Comparison of ENCODE assay signal across 19 mouse cellular contexts in genomic region chr17:34199050-34199619, GRCm38 (mm10). TPM values are rescaled to one million over a fixed set of nuclear protein-coding genes. Genes with fewer than 3 reads are reported as not detected.
A peak's percentile ranks its signal among the peaks of the same experiment; 100 is the strongest.
DNase-seq lines count a peak whose midpoint lies in the region; ATAC-seq and TF ChIP-seq lines count a peak whose summit lies in the region.
"Had no signal": no experiment of that assay in that cellular context is flagged by ENCODE, and none has a peak within 500 bp of the region (broad histone marks: within the 10 kb centered on the region; RNA-seq: fewer than 3 reads in every experiment).

No protein-coding gene starts in this region.

- H3K27me3 ChIP-seq in liver, adult 2 months (ENCODE audit: control insufficient read depth, insufficient read depth, low read length) = no peaks in the 10 kb centered on the region
- H3K27me3 ChIP-seq in midbrain, embryonic 11.5 days (ENCODE audit: control insufficient read depth, insufficient read depth, low read length) = peaks cover 43% of the 10 kb centered on the region

- DNase-seq in gastrocnemius, adult 2 months = no peak
- no peak for DNase-seq in gastrocnemius, postnatal 25 days
- no peak for DNase-seq in liver, adult 2 months (ENCODE audit: extremely low read depth, low read depth, low spot score)
- no peak for DNase-seq in liver
- peak; percentile 34 for DNase-seq in thymus, postnatal 14 days
- no peak for DNase-seq in thymus, postnatal 0 days (ENCODE audit: low spot score)
- peak; percentile 49 for DNase-seq in thymus, postnatal 4 days
- DNase-seq in midbrain, embryonic 11.5 days (ENCODE audit: low spot score, missing footprints) = no peak
- DNase-seq: adrenal gland, postnatal 36 days; cerebellum, postnatal 25 days; gastrocnemius, postnatal 36 days; heart, postnatal 10 days; kidney, postnatal 10 days; right cerebral cortex, postnatal 4 days had no signal

- H3K9ac ChIP-seq in liver, adult 2 months (ENCODE audit: low read depth, low read length) = no peak overlapping the region
- no peak overlapping the region for H3K9ac ChIP-seq in midbrain, embryonic 11.5 days (ENCODE audit: low read length)
- H3K9ac ChIP-seq: embryonic facial prominence, embryonic 12.5 days; limb, embryonic 15.5 days had no signal

- peaks cover 2% of the 10 kb centered on the region; the same call in 1 of the 2 replicates for H3K36me3 ChIP-seq in liver, adult 2 months (ENCODE audit: control insufficient read depth, insufficient read depth, low read length)
- H3K36me3 ChIP-seq in midbrain, embryonic 11.5 days (ENCODE audit: control insufficient read depth, insufficient read depth, low read length) = no peaks in the 10 kb centered on the region
- H3K36me3 ChIP-seq: embryonic facial prominence, embryonic 12.5 days; limb, embryonic 15.5 days; neural tube, embryonic 13.5 days had no signal

- no peak overlapping the region for H3K4me2 ChIP-seq in midbrain, embryonic 11.5 days

- peaks cover 2% of the 10 kb centered on the region for H3K4me1 ChIP-seq in liver, adult 2 months (ENCODE audit: control insufficient read depth, insufficient read depth, low read length)
- H3K4me1 ChIP-seq in midbrain, embryonic 11.5 days (ENCODE audit: control insufficient read depth, insufficient read depth, low read length) = peaks cover 10% of the 10 kb centered on the region

- no peak for TF ChIP-seq CTCF in gastrocnemius, adult 2 months (IDR thresholded peaks at IDR 0.05)
- no peak for TF ChIP-seq CTCF in liver, adult 2 months (IDR thresholded peaks at IDR 0.05; ENCODE audit: low read depth, low read length)

- WGBS in liver, adult 2 months = 74% methylated on average over 12 of the region's 12 CpGs
- WGBS in midbrain, embryonic 11.5 days = 65% methylated on average over 12 of the region's 12 CpGs

- ATAC-seq in midbrain, embryonic 11.5 days (ENCODE audit: low FRiP score) = no peak
- ATAC-seq: activated CD4-positive, CD25-positive, alpha-beta regulatory T cell, adult 4 months; hindbrain, postnatal 0 days had no signal

- intact Hi-C loops in gastrocnemius, adult 2 months (cut with DNase I) = no loop called here

- H3K4me3 ChIP-seq in gastrocnemius, adult 2 months = peak overlapping the region; percentile 87
- H3K4me3 ChIP-seq in liver, adult 2 months (ENCODE audit: insufficient read depth, low read depth, low read length) = peak overlapping the region; percentile 4; the same call in 1 of the 2 replicates
- no peak overlapping the region for H3K4me3 ChIP-seq in midbrain, embryonic 11.5 days (ENCODE audit: low read depth, low read length)

- TF ChIP-seq POLR2A in liver, adult 2 months (IDR thresholded peaks at IDR 0.05; ENCODE audit: extremely low read depth, insufficient read depth, low read length) = no peak

- H3K79me2 ChIP-seq in liver, adult 2 months (ENCODE audit: control insufficient read depth, insufficient read depth, low read length) = no peaks in the 10 kb centered on the region

- no peak overlapping the region for H3K27ac ChIP-seq in gastrocnemius, adult 2 months
- no peak overlapping the region for H3K27ac ChIP-seq in liver, adult 2 months (replicated peaks; ENCODE audit: insufficient read depth, low read depth, low read length)
- H3K27ac ChIP-seq in midbrain, embryonic 11.5 days (ENCODE audit: low read depth, low read length) = no peak overlapping the region
- H3K27ac ChIP-seq: embryonic facial prominence, embryonic 12.5 days; hindbrain, postnatal 0 days; limb, embryonic 15.5 days; neural tube, embryonic 13.5 days had no signal

- H3K9me3 ChIP-seq in midbrain, embryonic 11.5 days (ENCODE audit: control insufficient read depth, low read length) = no peaks in the 10 kb centered on the region
- H3K9me3 ChIP-seq: embryonic facial prominence, embryonic 12.5 days; limb, embryonic 15.5 days; neural tube, embryonic 13.5 days had no signal

RNA-seq across cellular contexts. Expression of gene Psmb8, which starts 1.6 kb away (rescaled TPM):
- total RNA-seq in gastrocnemius, adult 2 months (2021) = 1 to 10 TPM; 2.2 to 3.4 TPM
- 1 to 10 TPM; 2.9 to 4.8 TPM for total RNA-seq in gastrocnemius, postnatal 25 days (2021)
- 66.9 and 101 TPM in 2 replicates for total RNA-seq in liver, adult 2 months (2014; rRNA removed)
- polyA plus RNA-seq in liver, adult 2 months (2012; rRNA removed) = 56.7 and 80.3 TPM in 2 replicates
- polyA plus RNA-seq in thymus, postnatal 0 days (2015; fragmentation: Nextera tagmentation; extraction: Ambion mirVana) = 875 and 899 TPM in 2 replicates
- polyA plus RNA-seq in midbrain, embryonic 11.5 days (2014; fragmentation: Nextera tagmentation; extraction: Ambion mirVana) = 1.8 and 2.1 TPM in 2 replicates

RNA-seq across cellular contexts. Expression of gene Tap2, which starts 4.2 kb away (rescaled TPM):
- 1 to 10 TPM; 4.9 to 7.5 TPM for total RNA-seq in gastrocnemius, adult 2 months (2021)
- total RNA-seq in gastrocnemius, postnatal 25 days (2021) = 1 to 10 TPM; 4.3 to 5.1 TPM
- total RNA-seq in liver, adult 2 months (2014; rRNA removed) = 14.4 and 15.2 TPM in 2 replicates
- polyA plus RNA-seq in liver, adult 2 months (2012; rRNA removed) = 18.4 and 24.6 TPM in 2 replicates
- 140 and 153 TPM in 2 replicates for polyA plus RNA-seq in thymus, postnatal 0 days (2015; fragmentation: Nextera tagmentation; extraction: Ambion mirVana)
- polyA plus RNA-seq in midbrain, embryonic 11.5 days (2014; fragmentation: Nextera tagmentation; extraction: Ambion mirVana) = 0.27 and 0.63 TPM in 2 replicates

RNA-seq across cellular contexts. Expression of gene Psmb9, which starts 11.6 kb away (rescaled TPM):
- 1 to 10 TPM; 1.4 to 1.7 TPM for total RNA-seq in gastrocnemius, adult 2 months (2021)
- 1 to 10 TPM; 1.3 to 3.1 TPM for total RNA-seq in gastrocnemius, postnatal 25 days (2021)
- total RNA-seq in liver, adult 2 months (2014; rRNA removed) = 23.3 and 38.1 TPM in 2 replicates
- 38.0 and 41.5 TPM in 2 replicates for polyA plus RNA-seq in liver, adult 2 months (2012; rRNA removed)
- 251 and 261 TPM in 2 replicates for polyA plus RNA-seq in thymus, postnatal 0 days (2015; fragmentation: Nextera tagmentation; extraction: Ambion mirVana)
- polyA plus RNA-seq in midbrain, embryonic 11.5 days (2014; fragmentation: Nextera tagmentation; extraction: Ambion mirVana) = 1.0 and 1.3 TPM in 2 replicates

RNA-seq across cellular contexts. Expression of gene Tap1, which starts 11.8 kb away (rescaled TPM):
- total RNA-seq in gastrocnemius, adult 2 months (2021) = 1 to 10 TPM in 1 of 2 experiments, under 1 TPM in 1; 0.74 to 1.5 TPM
- 1 to 10 TPM; 1.4 to 1.5 TPM for total RNA-seq in gastrocnemius, postnatal 25 days (2021)
- total RNA-seq in liver, adult 2 months (2014; rRNA removed) = 15.1 and 17.3 TPM in 2 replicates
- polyA plus RNA-seq in liver, adult 2 months (2012; rRNA removed) = 18.8 and 23.5 TPM in 2 replicates
- 81.6 and 87.3 TPM in 2 replicates for polyA plus RNA-seq in thymus, postnatal 0 days (2015; fragmentation: Nextera tagmentation; extraction: Ambion mirVana)
- polyA plus RNA-seq in midbrain, embryonic 11.5 days (2014; fragmentation: Nextera tagmentation; extraction: Ambion mirVana) = 0.77 and 1.7 TPM in 2 replicates

RNA-seq across cellular contexts. Expression of gene H2-Ob, which starts 39.6 kb away (rescaled TPM):
- total RNA-seq in gastrocnemius, adult 2 months (2021) = under 1 TPM in 1 of 2 experiments, not detected in 1; 0.11 TPM
- under 1 TPM in 1 of 2 experiments, not detected in 1; 0.13 TPM for total RNA-seq in gastrocnemius, postnatal 25 days (2021)
- 1.5 and 1.6 TPM in 2 replicates for total RNA-seq in liver, adult 2 months (2014; rRNA removed)
- polyA plus RNA-seq in liver, adult 2 months (2012; rRNA removed) = 0.96 and 2.9 TPM in 2 replicates
- 2.6 and 2.8 TPM in 2 replicates for polyA plus RNA-seq in thymus, postnatal 0 days (2015; fragmentation: Nextera tagmentation; extraction: Ambion mirVana)
- polyA plus RNA-seq in midbrain, embryonic 11.5 days (2014; fragmentation: Nextera tagmentation; extraction: Ambion mirVana) = not detected in 2 replicates
- polyA plus RNA-seq: embryonic facial prominence, embryonic 12.5 days; limb, embryonic 15.5 days; neural tube, embryonic 13.5 days had no signal

Comparison
In these comparisons a context has a peak if more than half of its experiments do, and no peak if none do; other contexts are left out.
1. DNase-seq: peak in thymus, postnatal 14 days (single experiment) and thymus, postnatal 4 days (single experiment); none in gastrocnemius, adult 2 months (single experiment), gastrocnemius, postnatal 25 days (single experiment), liver, adult 2 months (single experiment), liver (single experiment), thymus, postnatal 0 days (single experiment) and midbrain, embryonic 11.5 days (single experiment).
2. RNA of gene Psmb8, which starts 1.6 kb away (total RNA-seq): 66.9 to 101 TPM in liver, adult 2 months; 2.9 to 4.8 TPM in gastrocnemius, postnatal 25 days and 2.2 to 3.4 TPM in gastrocnemius, adult 2 months; every median in the first group is over 10 times any median in the second.